Mouse (Mus musculus) c-Kit-positive CD71-positive TER-119-negative erythroid progenitor cells, embryonic 14.5 days (primary cell): ENCODE measurements around the gene Ifit1.
A peak's percentile ranks its signal among the peaks of the same experiment; 100 is the strongest.

ENCODE experiments used
- DNase-seq: peaks from one replicate; pipeline ENCODE4 v3.0.0-alpha.2; 2013; ENCODE audit warnings: low read depth

The Ifit1 gene

DNA sequence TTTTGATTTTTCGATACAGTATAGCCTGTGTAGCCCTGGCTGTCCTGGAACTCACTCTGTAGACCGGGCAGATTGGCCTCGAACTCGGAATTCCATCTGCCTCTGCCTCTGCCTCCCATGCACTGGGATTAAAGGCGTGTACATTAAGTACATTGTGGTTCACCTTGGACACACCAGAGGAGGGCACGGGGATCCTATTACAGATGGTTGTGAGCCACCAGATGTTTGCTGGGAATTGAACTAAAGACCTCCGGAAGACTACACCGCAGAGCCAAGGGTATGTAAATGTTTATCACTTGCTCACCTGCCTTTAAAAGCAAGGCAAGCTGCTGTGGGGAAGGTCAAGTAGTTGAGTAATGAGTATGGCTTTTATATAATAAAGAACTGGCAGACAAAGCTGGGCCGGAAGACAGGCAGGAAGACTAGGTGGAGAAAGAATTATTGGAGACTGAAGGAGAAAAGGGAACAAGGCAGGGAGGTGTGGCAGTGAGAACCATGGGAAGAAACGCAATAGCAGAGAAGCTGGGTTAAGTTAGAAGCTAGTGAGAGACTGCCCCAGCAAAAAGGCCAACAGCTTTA is 14.6 kb downstream of the Ifit1 start:
- no peak for DNase-seq

DNA sequence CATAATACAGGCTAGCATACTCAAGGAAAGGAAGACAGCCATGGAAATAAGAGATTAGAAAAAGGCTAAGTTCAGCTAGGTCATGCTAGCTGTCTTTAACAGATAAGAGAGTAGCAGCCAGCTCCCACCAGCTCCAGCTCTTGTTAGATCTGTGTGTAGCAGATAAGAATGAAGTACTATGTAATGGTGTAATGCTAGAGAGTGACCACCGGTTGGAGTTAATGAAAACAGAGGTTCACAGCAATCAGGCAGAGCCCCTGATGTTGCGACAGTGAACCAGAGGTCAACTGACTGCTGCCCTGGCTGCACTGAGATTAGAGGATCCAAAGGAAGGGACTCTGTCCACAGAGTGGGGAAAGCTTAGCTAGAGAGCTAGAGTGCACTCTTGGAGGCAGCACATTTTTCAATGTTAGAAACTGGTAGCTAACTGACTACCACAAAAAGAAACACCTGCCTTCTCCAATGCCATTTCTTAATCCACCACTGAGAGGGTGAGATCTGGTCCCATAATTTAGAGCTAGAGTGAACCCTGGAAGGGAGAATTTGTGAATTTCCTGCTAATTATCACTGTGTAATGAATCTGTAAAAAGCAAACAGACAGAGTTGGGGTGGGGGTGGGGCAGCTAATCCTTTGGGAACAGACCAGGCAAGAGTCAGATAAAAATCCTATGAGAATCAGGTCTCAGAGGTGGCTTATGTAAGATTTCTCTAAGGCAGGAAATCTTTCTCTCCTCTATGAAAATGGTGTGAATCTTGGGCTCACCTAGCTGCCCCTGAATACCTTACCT is 16.0 kb downstream of the Ifit1 start:
- DNase-seq: peak; percentile 58

DNA sequence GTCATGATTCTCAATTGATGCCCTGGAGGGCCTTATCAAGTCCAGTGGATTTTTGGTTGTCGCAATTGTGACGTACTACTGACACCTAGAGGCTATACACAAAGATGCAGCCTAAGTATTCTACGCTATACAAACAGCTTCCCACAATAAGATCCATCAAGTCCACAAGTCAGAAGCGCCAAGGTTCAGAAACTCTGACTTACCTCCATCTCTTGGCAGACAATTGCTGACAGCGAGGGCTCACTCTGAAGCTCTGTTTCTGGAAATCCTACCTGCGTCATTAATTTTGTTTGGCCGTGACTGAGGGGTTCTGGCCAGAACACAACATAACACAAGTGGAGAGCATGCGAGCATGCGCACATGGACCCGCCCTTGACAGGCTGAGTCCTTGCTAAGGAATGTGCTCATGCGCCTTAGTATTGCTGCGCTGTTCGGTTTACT is 21.4 kb downstream of the Ifit1 start:
- peak; percentile 69 for DNase-seq

GRCm38 (mm10) chr19:34662740-34663139 is 22.1 kb downstream of the Ifit1 start:
- no peak for DNase-seq

DNA sequence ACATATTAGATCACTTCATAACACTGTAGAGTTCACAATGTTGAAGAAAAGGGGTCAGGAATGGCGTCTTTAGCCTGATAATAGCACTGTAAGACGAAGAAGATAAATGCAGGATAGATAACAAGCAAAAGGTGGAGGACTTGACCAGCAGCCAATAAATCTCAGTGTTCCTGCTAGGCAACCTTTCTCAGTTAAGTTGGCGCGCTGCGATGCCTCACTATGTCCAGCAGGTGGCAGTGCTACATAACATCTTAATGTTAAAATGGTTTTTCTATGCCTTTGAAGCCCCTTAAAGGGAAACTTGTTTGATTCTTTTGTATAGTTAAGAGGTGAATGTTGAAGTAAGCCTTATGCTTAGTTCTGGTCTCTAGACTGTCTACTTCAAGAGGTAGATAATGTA is 25.5 kb downstream of the Ifit1 start:
- DNase-seq: peak; percentile 54

GRCm38 (mm10) chr19:34673476-34673875 is 32.8 kb downstream of the Ifit1 start:
- DNase-seq: no peak

- DNase-seq: no peak
Observed at GRCm38 (mm10) chr19:34678428-34678827, 37.8 kb downstream of the Ifit1 start.

- no peak for DNase-seq
Observed at GRCm38 (mm10) chr19:34684857-34685256, 44.2 kb downstream of the Ifit1 start.

DNA sequence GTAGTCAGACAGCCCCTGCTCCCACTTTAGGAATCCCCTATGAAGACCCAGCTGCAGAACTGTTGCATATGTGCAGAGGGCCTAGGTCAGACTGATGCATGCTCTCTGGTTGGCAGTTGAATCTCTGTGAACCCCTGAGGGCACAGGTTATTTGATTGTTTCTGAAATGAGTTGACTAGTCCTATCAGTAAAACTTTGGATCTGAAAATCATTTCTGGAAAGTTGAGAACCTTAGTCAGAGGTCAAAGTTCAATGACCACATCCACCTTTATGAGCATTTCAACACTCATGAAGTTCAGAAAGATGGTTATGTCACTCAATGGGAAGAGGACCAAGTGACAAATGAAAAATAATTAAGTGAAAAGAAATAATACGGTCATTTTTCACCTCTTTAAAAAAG is 44.9 kb downstream of the Ifit1 start:
- no peak for DNase-seq

DNA sequence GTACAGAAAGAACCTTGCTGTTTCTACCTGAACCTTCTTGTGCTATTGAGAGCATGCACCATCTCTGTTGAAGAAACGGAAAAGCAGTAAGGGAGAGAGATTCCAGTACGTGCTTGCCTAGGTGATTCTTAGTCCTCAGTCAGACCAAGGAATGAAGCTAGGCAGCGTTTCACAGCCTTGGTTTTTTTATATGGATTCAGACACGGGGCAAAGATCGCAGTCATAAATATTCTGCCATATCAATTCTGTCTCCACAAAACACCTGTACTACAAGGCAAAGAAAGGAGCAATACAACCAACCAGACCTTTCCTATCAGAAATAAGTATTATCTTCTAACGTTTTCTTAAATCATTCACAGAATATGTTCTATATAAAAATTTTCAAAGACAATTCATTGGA is 50.7 kb downstream of the Ifit1 start:
- DNase-seq: no peak

- DNase-seq: no peak
Observed at GRCm38 (mm10) chr19:34696352-34696986, 55.8 kb downstream of the Ifit1 start.

DNA sequence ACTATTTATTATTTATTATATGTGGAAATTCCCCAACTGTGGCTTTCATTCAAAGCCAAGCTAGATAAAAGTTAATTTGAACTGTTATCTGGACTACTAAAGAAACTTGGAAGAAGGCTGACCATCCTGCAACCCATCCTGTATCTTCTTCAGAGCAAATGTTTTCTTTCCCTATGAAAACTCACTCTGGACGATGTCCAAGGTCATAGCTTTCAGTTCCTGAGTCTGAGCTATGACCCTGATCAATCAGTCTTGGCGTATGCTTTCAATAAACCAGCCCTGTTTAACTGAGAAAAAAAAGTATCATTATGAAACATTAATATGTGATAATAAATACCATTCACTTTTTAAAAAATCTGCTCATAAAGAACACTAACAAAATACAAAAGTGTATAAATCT is 56.8 kb downstream of the Ifit1 start:
- DNase-seq: no peak

DNA sequence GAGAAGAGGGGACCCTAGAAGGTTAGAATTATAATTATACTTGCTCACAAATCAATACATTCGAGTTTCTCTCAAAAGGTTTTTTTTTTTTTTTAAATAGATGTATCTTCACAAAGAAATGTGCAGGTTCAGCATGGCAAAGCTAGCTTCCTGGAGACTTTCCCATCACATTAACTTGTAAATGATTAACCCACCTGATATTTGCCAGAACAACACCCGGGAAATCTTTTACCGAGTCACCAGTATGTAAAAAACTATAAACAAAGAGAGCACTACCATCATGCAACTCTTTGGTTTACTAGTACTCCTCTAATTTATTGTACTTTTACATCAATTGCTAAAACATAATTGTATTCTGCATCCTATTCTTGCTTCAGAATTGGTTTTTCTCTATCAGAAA is 57.8 kb downstream of the Ifit1 start:
- no peak for DNase-seq

DNA sequence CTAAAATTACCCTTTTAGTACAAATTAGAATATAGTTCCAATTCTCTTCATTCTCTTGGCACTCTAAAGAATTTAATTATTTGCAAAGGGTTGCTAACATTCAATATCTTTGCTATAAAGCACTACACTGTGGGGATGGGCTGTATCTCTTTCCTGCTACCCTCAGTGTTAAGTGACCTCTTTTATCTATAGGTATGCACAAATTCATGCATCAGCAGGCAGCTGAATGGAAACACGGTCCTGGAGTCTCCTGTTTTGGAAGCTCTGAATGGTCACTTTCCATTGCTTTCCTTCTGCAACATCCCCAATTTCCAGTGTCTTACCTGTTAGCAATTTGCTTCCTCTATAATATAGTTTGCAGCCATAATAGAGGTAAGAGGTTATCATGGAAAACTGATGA is 58.2 kb downstream of the Ifit1 start:
- DNase-seq: no peak

GRCm38 (mm10) chr19:34699300-34699699 is 58.6 kb downstream of the Ifit1 start:
- no peak for DNase-seq
